Mouse (Mus musculus) midbrain, embryonic 12.5 days (tissue): Measurements from ENCODE around the gene Hist1h3f. TPM values are rescaled to one million over a fixed set of nuclear protein-coding genes. Genes with fewer than 3 reads are reported as not detected.
A peak's percentile ranks its signal among the peaks of the same experiment; 100 is the strongest.

Experiments used
- ATAC-seq: fragments of 200-750 bp; cut with Nextera tagmentation; 2 replicates; pipeline ENCODE4 v1.8.0; 2017; ENCODE audit warnings: low read depth, moderate TSS enrichment, moderate library complexity; ENCODE audit not compliant: low FRiP score
- H3K27ac ChIP-seq: fragments of 300-500 bp; sonication (generic); replicated peaks from 2 replicates; pipeline ENCODE4 v1.5.1; 2016; ENCODE audit warnings: mild to moderate bottlenecking
- H3K27me3 ChIP-seq: fragments of 300-500 bp; sonication (generic); 2 replicates; pipeline ENCODE4 v1.6.1; 2016; ENCODE audit warnings: mild to moderate bottlenecking
- H3K36me3 ChIP-seq: fragments of 300-500 bp; sonication (generic); 2 replicates; pipeline ENCODE4 v1.6.1; 2016
- H3K4me1 ChIP-seq: fragments of 300-500 bp; sonication (generic); 2 replicates; pipeline ENCODE4 v1.6.1; 2016
- H3K4me2 ChIP-seq: fragments of 300-500 bp; sonication (generic); replicated peaks from 2 replicates; pipeline ENCODE4 v1.6.1; 2016; ENCODE audit warnings: mild to moderate bottlenecking, moderate library complexity
- H3K4me3 ChIP-seq: fragments of 300-500 bp; sonication (generic); 2 replicates; pipeline ENCODE4 v1.5.1; 2016; ENCODE audit warnings: mild to moderate bottlenecking
- H3K9ac ChIP-seq: fragments of 300-500 bp; sonication (generic); replicated peaks from 2 replicates; pipeline ENCODE4 v1.6.1; 2016; ENCODE audit warnings: mild to moderate bottlenecking, moderate library complexity
- H3K9me3 ChIP-seq: fragments of 300-500 bp; sonication (generic); 2 replicates; pipeline ENCODE4 v1.6.1; 2016; ENCODE audit warnings: mild to moderate bottlenecking
- WGBS: fragments of 180-500 bp; shearing (Covaris S2); methylation state at CpG from one replicate; pipeline ENCODE4 v1.1.7; 2016; 5-methylcytosine and 5-hydroxymethylcytosine counted together
- polyA plus RNA-seq: library from polyadenylated mRNA; unstranded; fragments of >200 nt; fragmentation: Nextera tagmentation; extraction: Ambion mirVana; gene quantifications from 2 replicates; pipeline ENCODE4 v1.2.1, GENCODE M21; 2016

Hist1h3f gene
- polyA plus RNA-seq, 1 experiment from 2014 or later, result 1.0 TPM

DNA sequence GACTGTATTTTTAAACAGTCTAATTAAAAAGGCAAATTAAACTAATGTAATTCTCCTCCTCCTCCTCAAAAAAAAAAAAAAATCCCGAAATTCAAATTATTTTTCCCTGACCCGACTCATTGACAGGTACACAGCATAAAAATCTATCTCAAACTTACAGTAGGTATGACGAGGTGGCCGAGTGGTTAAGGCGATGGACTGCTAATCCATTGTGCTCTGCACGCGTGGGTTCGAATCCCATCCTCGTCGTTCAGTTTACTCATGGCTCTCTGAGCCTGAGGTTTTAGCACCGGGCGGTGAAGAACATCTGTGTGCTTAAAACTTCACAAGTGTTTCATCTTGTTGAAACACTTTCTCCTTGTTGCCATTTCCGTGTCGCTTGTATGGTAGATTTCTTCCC, 22.1 kb upstream of the Hist1h3f start:
- Histone ChIP-seq H3K9me3 (no peaks in the 10 kb centered on the region), H3K9ac (no peak overlapping the region), H3K27me3 (no peaks in the 10 kb centered on the region), H3K4me1 (peaks cover 8% of the 10 kb centered on the region), H3K27ac (no peak overlapping the region), H3K4me2 (0 out of 2 replicates have a peak overlapping the region, but pooled peaks have one; percentile 13), H3K36me3 (no peaks in the 10 kb centered on the region), H3K4me3 (no peak overlapping the region)
- ATAC-seq, result no peak
- WGBS, result 3% methylated on average over 14 of the region's 14 CpGs

DNA sequence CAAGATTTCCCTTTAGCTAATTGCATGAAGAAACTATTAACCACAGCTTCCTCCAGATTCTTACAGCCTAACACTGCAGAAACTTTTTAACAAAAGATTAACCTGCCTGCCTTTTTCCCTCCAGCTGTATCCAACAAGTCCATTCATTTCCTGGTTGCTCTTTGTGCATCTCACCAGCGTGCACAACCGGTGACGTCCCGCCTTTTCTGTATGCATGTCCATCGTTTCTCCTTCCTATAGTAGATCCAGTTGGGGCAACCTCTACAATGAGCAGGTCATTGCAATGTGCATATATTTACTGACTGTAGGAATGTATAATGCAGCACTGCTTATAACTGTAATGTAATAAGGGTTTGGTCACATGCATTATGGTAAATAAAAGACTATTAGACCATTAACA, 19.9 kb upstream of the Hist1h3f start:
- Histone ChIP-seq H3K9ac (no peak overlapping the region), H3K27me3 (no peaks in the 10 kb centered on the region), H3K27ac (no peak overlapping the region), H3K4me3 (no peak overlapping the region), H3K4me2 (no peak overlapping the region), H3K36me3 (no peaks in the 10 kb centered on the region), H3K9me3 (no peaks in the 10 kb centered on the region), H3K4me1 (peaks cover 9% of the 10 kb centered on the region)
- no peak for ATAC-seq
- 54% methylated on average over 5 of the region's 5 CpGs for WGBS

DNA sequence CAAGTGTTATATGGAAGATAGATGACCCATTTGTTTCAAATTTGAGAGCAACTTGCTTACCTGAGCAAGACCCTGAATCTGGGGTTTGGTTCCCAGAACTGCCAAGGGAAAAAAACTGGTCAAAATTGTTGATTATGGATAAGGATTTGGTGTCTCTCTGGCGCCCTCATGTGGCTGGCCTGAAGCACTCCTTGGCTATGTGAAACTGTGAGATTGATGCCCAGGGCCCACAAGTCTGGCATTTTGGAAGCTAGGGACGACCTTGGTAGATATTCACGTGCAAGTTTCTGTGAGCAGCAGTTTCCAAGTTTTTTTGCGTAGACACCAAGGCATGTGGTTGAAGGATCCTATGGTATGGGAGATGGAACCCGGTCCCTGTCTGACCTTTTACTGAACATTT, 19.2 kb upstream of the Hist1h3f start:
- ATAC-seq, result peak; percentile 36; the same call in 1 of the 2 replicates
- no peaks in the 10 kb centered on the region for H3K27me3 ChIP-seq

DNA sequence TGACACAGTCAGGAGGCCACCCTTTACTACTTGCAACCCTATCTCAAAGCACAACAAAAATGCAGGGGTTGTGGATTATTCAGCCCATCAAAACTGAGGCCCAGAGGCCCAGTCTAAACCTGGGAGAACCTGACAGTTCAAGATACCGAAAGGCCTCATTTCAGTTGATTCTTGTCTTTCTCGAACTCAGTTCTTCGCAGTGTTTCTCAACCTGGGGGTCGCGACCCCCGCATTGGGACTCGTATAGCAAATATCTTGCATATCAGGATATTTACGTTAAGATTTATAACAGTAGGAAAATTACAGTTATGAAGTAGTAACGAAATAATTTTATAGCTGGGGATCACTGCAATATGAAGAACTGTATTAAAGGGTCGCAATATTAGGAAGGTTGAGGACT, 18.0 kb upstream of the Hist1h3f start:
- Histone ChIP-seq H3K9ac (no peak overlapping the region), H3K4me1 (peaks cover 13% of the 10 kb centered on the region), H3K27me3 (no peaks in the 10 kb centered on the region), H3K36me3 (no peaks in the 10 kb centered on the region), H3K4me2 (peak overlapping the region; percentile 50), H3K9me3 (no peaks in the 10 kb centered on the region), H3K27ac (no peak overlapping the region), H3K4me3 (peak overlapping the region; percentile 42)
- 3% methylated on average over 10 of the region's 10 CpGs for WGBS
- no peak for ATAC-seq

More for the DNA sequence above, 19.2 kb upstream of the Hist1h3f start:
- Histone ChIP-seq H3K4me1 (peaks cover 9% of the 10 kb centered on the region), H3K9ac (no peak overlapping the region), H3K4me3 (no peak overlapping the region), H3K4me2 (0 out of 2 replicates have a peak overlapping the region, but pooled peaks have one; percentile 19), H3K36me3 (no peaks in the 10 kb centered on the region), H3K9me3 (no peaks in the 10 kb centered on the region), H3K27ac (no peak overlapping the region)
- 8% methylated on average over 5 of the region's 5 CpGs for WGBS

DNA sequence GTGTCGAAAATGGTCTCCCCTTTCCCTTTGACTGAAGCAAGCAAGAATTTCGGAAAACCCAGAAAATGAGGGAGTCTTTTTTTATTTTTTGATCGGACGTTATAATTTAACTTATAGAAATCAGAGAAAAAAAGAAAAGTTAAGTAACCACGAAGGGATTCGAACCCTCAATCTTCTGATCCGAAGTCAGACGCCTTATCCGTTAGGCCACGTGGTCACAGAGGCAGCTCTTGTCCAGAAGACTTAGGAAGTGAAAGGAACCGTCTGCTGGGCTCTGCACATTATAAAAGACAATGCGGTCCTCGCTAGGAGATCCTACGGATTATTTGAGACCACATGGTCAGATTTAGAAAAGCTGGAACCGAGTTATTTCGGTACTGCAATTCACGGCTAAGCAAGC, 17.5 kb upstream of the Hist1h3f start:
- Histone ChIP-seq H3K36me3 (no peaks in the 10 kb centered on the region), H3K9me3 (no peaks in the 10 kb centered on the region), H3K4me3 (peak overlapping the region; percentile 42), H3K9ac (peak overlapping the region; percentile 56), H3K27ac (peak overlapping the region; percentile 63; the same call in 1 of the 2 replicates), H3K4me1 (peaks cover 13% of the 10 kb centered on the region), H3K27me3 (no peaks in the 10 kb centered on the region), H3K4me2 (peak overlapping the region; percentile 50)
- ATAC-seq, result peak; percentile 35; the same call in 1 of the 2 replicates
- under 1% methylated on average over 17 of the region's 17 CpGs for WGBS

DNA sequence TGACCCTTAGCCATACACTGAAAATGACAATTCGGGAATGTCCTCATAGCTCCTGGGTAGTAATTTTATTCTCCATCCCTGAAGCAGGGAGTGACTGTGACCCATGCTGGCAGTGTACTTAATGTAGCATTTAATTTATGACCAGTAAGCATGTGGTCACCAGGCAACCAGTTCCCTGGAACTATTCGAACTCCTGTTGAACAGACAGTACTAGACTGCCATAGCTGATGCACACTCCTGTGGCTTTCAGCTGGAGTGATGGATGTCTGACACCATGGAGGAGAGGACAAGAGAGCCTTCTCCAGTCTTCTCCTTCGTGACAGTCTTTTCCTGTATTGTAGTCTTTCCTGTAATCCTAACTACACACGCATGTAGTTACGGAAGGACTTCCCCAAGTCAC, 14.8 kb upstream of the Hist1h3f start:
- Histone ChIP-seq H3K4me1 (peaks cover 29% of the 10 kb centered on the region), H3K36me3 (no peaks in the 10 kb centered on the region), H3K4me2 (peak overlapping the region; percentile 1; the same call in 1 of the 2 replicates), H3K27ac (no peak overlapping the region), H3K27me3 (no peaks in the 10 kb centered on the region), H3K4me3 (no peak overlapping the region), H3K9me3 (no peaks in the 10 kb centered on the region), H3K9ac (no peak overlapping the region)
- no peak for ATAC-seq
- 81% methylated on average over 5 of the region's 5 CpGs for WGBS

DNA sequence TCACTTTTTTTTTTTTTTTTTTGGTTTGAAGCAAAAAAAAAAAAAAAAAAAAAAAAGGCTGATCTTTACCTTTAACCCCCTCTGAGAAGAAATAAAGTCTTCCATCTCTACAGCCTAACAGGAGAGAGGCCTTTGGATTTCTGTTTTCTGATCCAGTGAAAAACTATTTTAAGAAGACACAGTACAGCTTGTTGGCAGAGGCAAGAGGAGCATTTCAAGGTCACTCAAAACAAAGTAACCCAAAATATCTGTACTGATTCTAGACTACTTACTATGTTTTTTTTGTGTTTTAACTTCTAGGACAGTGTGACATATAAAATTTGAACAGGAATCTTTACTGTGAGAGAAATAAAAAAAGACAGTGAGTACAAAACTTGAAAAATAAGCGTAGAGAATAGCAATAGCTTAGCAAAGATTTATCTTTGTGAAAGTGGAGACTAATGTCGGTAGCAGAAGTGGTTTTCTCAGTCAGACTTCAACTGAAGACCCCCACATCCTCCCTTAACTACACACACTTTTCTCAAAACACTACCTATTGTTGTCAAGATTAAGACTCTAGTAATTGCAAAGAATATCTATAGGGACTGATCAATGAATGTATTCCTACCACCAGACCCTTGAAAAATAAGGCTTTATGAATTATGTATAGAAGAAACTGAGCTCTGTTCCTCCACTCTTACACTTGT, 14.2 kb upstream of the Hist1h3f start:
- H3K27me3 ChIP-seq, result no peaks in the 10 kb centered on the region
- WGBS, result 39% methylated on average over 2 of the region's 2 CpGs
- no peak for ATAC-seq
- H3K36me3 ChIP-seq, result no peaks in the 10 kb centered on the region
- peak overlapping the region; percentile 81 for H3K9ac ChIP-seq
- peak overlapping the region; percentile 97; the same call in 1 of the 2 replicates for H3K27ac ChIP-seq
- peaks cover 33% of the 10 kb centered on the region for H3K4me1 ChIP-seq
- H3K9me3 ChIP-seq, result no peaks in the 10 kb centered on the region
- peak overlapping the region; percentile 56 for H3K4me3 ChIP-seq
- H3K4me2 ChIP-seq, result peak overlapping the region; percentile 66

DNA sequence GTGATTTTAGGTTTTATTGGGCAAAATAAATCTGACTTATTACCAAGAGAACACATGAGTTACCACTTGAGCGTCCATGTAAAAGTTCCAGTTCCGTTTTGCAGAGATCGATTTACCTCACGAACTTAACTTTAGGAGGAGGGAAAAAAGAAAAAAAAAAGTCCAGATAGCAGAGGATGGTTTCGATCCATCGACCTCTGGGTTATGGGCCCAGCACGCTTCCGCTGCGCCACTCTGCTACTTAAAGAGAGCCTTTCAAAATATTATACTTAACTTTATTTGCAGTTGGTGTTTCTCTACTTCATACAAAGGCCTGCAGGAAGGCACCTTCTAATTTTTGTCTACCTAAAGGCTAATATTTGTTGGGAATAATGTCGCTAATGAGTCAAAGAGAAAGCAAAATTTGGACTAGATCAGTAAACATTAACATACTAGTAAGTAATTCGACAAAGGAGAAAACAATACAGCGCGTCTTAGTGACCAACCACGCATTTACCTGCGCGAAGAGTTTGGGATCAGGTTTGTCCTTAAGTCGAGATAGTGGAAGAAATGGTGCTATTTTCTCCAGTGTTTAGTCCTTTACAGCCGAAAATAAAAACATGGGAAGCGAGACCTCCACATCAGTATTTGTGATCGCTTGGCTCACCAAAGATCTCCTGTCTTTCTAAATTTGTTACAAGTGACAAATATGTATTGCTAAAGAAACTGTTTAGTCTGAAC, 13.5 kb upstream of the Hist1h3f start:
- H3K9ac ChIP-seq, result peak overlapping the region; percentile 81
- no peaks in the 10 kb centered on the region for H3K27me3 ChIP-seq
- no peaks in the 10 kb centered on the region for H3K36me3 ChIP-seq
- peak overlapping the region; percentile 56 for H3K4me3 ChIP-seq
- peak overlapping the region; percentile 97 for H3K27ac ChIP-seq
- ATAC-seq, result no peak
- under 1% methylated on average over 20 of the region's 20 CpGs for WGBS
- peaks cover 31% of the 10 kb centered on the region for H3K4me1 ChIP-seq
- peak overlapping the region; percentile 66 for H3K4me2 ChIP-seq
- no peaks in the 10 kb centered on the region for H3K9me3 ChIP-seq

DNA sequence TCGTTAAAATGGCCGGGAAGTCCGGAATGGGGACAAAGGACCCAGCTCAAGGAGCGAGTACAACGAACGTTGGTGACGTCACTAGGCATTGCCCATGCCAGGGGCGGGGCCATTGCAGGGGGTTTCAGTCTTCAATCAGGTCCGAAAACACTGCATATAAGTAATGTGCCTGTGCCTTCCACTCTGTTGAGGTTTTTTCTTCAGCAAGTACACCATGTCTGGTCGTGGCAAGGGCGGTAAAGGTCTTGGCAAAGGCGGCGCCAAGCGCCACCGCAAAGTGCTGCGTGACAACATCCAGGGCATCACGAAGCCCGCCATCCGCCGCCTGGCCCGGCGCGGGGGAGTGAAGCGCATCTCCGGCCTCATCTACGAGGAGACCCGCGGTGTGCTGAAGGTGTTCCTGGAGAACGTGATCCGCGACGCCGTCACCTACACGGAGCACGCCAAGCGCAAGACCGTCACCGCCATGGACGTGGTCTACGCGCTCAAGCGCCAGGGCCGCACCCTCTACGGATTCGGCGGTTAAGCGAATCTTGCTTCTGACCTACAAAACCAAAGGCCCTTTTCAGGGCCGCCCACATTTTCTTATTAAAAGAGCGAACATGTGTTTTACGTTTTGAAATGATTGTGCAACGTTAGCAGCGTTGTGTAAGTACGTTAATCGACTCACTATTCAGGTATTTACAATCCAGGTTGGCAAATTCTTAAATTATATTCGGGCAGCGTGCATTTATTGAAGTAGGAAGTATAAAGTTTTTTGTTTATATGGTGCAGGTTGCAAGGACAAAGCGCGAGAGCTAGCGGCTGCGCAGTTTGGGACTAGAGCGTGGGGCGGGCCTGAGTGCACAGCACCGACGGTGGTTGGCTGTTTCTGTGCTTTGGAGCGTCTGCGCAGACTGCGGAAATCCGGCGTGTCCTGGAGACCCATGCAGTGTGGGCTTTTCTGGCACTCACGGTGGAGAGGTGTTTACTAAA, 12.7 kb upstream of the Hist1h3f start, which contains the start of gene Hist1h4h:
Gene Hist1h4h (plus strand): TSS at position 150 of the 975 bp plus-strand sequence.
- H3K4me2 ChIP-seq, result peak within 1 kb of the TSS; percentile 66
- H3K9ac ChIP-seq, result peak within 1 kb of the TSS; percentile 81
- H3K4me1 ChIP-seq, result peaks cover 27% of the 10 kb centered on the region
- H3K27me3 ChIP-seq, result no peaks in the 10 kb centered on the region
- ATAC-seq, result peak; percentile 77
- no peaks in the 10 kb centered on the region for H3K9me3 ChIP-seq
- H3K4me3 ChIP-seq, result peak within 1 kb of the TSS; percentile 56
- H3K27ac ChIP-seq, result peak within 1 kb of the TSS; percentile 97
- H3K36me3 ChIP-seq, result no peaks in the 10 kb centered on the region
- under 1% methylated on average over 55 of the region's 70 CpGs for WGBS

DNA sequence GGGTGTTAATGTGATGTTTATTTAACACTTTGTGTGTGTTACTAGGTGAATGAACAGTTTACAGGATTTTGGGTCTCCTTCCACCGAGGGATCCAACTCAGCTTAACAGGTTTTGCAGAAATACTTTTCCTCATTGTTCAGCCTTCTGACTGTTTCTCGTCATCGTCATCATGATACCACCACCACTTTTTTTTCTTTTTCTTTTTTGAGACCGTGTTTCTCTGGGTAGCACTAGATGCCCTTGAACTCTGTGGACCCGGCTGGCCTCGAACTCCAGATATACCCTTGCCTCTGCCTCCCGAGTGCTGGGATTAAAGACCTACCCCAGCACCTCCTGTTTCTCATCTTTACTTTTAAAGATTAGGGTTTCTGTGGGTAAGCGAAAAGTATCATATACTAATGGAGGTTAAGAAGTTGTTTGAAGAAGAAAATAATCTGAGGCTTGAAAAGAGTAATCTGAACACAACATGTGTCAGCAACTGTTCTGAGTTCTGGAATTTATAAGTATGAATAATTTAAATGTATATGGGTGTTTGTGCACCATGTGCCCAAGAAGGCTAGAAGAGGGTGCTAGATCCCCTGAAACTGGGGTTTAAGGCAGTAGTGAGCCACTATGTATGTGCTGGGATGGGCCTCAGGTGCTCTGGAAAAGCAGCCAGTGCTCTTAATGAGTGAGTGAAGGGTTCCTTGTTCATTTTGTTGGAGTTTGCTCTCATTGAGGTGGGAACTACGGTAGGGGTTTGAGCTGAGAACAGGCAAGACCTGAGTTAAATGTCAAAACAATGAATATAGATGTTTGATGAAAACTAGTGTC, 11.4 kb upstream of the Hist1h3f start:
- Histone ChIP-seq H3K4me3 (peak overlapping the region; percentile 56), H3K9ac (peak overlapping the region; percentile 81), H3K27me3 (no peaks in the 10 kb centered on the region), H3K9me3 (no peaks in the 10 kb centered on the region), H3K27ac (peak overlapping the region; percentile 97), H3K36me3 (no peaks in the 10 kb centered on the region), H3K4me1 (peaks cover 34% of the 10 kb centered on the region), H3K4me2 (peak overlapping the region; percentile 66)
- no peak for ATAC-seq
- WGBS, result 22% methylated on average over 9 of the region's 9 CpGs
